Mouse (Mus musculus) spleen, postnatal 36 days (tissue): ENCODE results near the gene Herc1.
"Not testable (repeated sequence)": the region's sequence is repeated elsewhere in the genome, so short reads cannot be mapped to it uniquely, and the experiment has no call there.

Experiments used
- DNase-seq, 2 experiments: peaks; one replicate each; pipeline ENCODE4 v3.0.0; 2022; ENCODE audit warnings: low spot score in 2 of 2, mixed read lengths in 1 of 2

The Herc1 gene

GRCm38 (mm10) chr9:66349144-66349859 lies 948 bp upstream of the Herc1 start:
- peak in 1 of 2 experiments; percentile 11 for DNase-seq

GRCm38 (mm10) chr9:66350788-66351430 lies 659 bp downstream of the Herc1 start:
- DNase-seq: peak in 1 of 2 experiments; percentile 34

DNA sequence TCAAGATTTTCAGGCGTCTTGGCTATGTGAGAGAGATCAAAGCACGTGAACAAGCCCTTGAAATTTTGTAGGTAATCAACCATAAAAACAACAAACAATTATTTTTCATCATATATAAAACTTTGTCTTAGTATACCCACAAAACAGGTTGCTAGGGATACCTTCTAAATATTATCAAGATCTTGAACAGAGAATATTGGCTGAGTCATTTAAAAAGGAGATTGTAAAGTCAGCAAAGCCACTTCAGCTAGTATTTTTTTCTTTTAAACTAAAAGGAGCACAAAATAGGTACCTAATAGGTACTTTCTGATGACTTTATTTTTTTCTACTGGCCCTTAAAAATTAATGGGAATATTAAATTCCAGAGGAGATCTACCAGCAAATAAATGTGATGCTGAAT lies 2.5 kb downstream of the Herc1 start:
- DNase-seq: no peak

DNA sequence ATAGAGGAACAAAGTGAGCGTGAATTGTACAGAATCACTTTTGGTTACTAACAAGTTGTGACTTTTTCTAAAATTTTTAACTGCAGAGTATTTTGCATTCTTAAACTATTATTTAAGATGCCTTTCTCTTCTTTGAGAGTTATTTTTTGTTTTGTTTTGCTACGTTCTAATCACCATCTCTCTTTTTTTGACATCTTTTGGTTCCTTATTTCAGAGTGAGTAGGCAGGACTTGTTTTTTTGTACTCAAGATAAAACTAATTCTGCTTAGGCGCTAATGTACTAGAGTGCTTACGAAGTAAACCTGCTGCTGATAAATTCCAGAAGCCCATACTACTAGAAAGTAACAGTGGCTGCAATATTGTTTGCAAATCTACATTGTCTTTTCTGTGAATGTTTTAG lies 8.9 kb downstream of the Herc1 start:
- DNase-seq: no peak

DNA sequence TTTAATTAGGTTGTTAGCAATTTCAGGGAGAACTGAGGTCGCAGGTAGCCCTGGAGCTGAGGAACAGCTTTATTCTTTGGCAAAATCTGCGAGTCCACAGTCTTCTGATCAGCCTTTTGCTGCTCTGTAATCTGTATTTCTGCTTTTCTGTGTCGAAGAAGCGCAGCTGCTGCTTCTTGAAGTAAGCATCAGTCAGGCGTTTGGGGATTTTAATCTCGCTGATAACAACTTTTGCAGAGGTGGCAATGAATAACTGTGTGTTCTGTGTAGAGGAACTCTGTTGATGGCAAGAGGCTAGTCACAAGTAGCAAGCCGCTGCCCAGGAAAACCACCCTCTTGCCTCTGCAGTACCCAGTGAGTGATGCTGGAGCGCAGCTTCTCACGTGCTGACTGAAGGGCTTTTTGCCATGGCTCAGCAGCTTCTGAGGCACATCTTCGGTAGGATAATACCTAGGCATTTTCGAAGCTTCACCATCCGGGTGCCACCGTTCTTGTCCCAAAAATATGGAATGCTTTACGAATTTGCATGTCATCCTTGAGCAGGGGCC lies 10.0 kb downstream of the Herc1 start:
- DNase-seq: no peak

- no peak for DNase-seq
Observed at GRCm38 (mm10) chr9:66368890-66369433, 18.7 kb downstream of the Herc1 start.

DNA sequence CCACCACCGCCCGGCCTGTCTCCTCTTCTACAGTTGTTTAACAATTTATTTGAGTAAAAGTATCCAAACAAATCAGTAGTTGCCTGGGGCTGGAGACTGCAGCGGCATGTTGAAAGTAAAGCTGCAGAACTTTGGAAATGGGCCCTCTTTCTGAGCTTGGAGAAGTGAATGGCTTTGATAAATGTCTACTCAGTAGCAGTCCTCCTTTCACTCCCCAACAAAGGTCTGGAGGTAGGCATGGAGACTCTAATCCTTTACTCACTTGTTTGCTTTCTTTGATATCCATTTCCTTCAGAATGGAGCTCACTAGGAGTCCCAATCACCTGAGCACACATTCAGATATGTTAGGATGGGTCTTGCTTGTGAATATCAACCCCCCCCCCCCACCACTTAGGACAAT lies 20.1 kb downstream of the Herc1 start:
- DNase-seq: no peak

DNA sequence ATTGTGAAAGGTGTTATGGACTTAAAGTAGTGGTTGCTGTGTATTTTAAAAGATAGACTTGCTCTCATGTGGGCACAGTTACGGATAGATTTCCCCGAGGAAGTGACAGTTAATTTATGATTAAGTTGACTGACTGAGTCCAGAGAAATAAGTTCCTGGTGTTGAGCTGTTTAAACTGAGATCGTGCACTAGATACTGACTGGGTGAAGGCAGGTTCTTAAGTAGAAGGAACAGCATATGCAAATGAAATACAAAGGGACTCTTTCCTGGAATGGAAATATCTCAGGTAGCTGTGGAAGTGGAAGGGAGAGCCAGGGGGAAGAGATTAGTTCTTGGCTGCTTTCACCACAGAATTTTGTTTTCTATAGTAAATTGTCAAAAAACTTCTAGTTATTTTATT lies 20.6 kb downstream of the Herc1 start:
- no peak for DNase-seq

- no peak for DNase-seq
Observed at GRCm38 (mm10) chr9:66373432-66373831, 23.2 kb downstream of the Herc1 start.

GRCm38 (mm10) chr9:66374495-66375478 lies 24.5 kb downstream of the Herc1 start:
- DNase-seq: peak in 1 of 2 experiments; percentile 12

DNA sequence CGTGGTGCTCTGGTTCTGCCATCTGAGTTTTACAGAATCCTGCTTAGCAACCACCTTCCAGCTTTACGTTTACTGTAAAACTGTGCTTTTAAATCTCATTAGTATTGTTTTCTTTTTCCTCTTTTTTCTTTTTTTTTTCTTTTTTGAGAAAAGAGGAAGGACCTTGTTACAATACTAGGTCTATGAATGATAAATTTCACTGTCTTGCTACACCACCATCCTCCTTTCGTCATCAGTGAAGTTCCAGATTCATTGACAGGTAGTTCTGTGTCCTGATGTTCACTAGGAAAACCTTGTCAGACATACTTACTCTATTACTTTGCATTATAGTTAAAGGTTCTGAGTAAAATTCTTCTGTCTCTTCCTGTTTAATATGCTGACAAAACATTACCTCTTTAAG lies 33.2 kb downstream of the Herc1 start:
- no peak for DNase-seq

GRCm38 (mm10) chr9:66390338-66390737 lies 40.1 kb downstream of the Herc1 start:
- DNase-seq: not testable (repeated sequence)

DNA sequence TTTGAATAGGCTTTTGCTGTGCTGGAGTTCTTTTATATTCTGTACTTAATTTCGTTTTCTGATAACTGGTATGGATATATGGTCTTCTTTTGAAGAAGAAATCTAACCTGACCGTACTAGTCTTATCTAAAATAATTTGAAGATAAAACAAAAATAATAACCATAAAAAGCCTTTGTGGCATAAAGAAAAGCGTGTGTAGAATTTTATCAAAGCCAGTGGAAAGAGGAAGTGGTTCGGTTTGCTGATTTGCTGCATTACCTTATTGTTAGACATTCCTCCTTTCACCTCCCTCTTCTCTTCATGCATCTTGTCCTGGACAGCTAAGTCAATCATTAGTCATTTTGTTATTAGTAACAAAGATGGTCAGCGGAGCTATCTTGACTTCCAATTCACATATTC lies 43.1 kb downstream of the Herc1 start:
- no peak for DNase-seq

DNA sequence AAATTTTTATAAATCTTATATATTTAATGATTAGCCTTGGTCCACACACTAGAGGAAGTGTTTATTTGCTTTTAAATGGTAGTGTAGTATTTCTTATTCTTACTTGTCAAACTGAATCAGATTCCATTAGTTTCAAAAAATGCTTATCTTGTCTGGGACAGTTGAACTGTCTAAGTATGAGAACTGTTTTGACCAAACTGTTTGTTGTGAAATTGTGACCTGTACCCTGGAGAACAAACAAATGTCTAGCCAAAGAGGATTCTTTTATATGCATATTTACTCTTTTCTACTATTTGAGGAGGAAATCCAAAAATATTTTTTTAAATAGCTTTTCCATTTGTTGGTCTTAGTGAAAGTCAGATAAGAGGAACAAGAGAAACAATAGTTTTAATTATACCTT lies 73.2 kb downstream of the Herc1 start:
- DNase-seq: no peak

GRCm38 (mm10) chr9:66440007-66440406 lies 89.8 kb downstream of the Herc1 start:
- no peak for DNase-seq

DNA sequence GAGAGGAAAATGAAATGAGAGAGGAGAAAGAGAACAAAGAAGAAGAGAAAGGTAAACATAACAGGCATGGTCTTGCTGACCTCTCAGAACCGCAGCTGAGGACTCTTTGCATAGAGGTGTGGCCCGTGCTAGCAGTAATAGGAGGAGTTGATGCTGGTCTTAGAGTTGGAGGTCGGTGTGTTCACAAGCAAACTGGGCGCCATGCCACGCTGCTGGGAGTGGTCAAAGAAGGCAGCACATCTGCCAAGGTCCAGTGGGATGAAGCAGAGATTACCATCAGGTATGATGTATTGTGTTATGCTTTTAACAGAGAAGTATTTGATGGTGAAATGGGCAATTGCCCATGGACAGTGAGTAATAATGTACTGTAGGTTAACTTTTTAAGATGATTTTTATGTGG lies 98.0 kb downstream of the Herc1 start:
- DNase-seq: no peak

GRCm38 (mm10) chr9:66465087-66465486 lies 114.8 kb downstream of the Herc1 start:
- DNase-seq: peak; percentile 18 to 20

GRCm38 (mm10) chr9:66477785-66478184 lies 127.5 kb downstream of the Herc1 start:
- DNase-seq: no peak

- no peak for DNase-seq
Observed at GRCm38 (mm10) chr9:66483429-66483828, 133.2 kb downstream of the Herc1 start.

GRCm38 (mm10) chr9:66488786-66489185 lies 138.5 kb downstream of the Herc1 start:
- no peak for DNase-seq

GRCm38 (mm10) chr9:66492361-66492760 lies 142.1 kb downstream of the Herc1 start:
- DNase-seq: peak; percentile 47 to 56

GRCm38 (mm10) chr9:66493992-66494391 lies 143.7 kb downstream of the Herc1 start:
- DNase-seq: no peak
